Mouse (Mus musculus) right cerebral cortex, postnatal 36 days (tissue): Measurements from ENCODE around the gene Rab7b.

Experiments used
- DNase-seq, 2 experiments: peaks; one replicate each; pipeline ENCODE4 v3.0.0; 2022; ENCODE audit warnings: low spot score in 2 of 2, mixed read lengths in 1 of 2

Rab7b gene

DNA sequence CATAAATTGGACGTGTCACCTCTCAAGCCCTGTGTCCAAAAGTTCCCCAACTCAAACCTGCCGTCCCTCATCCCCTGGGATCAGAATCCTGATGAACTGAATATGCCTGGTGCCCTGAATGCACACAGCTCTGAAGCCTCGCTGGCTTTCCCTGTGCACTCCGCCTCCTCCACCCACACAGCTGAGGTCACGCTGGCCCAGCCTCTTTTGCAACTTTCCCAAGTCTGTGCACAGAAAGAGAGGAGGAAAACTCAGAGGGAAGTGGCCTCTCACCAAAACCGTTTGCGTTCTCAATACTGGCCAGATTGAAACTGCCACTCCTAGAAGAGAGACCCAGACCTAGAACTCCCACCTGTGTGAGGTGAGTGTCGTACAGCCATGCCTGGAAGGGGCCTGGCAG lies at the start of gene Rab7b:
Gene Rab7b (plus strand): TSS at position 221 of the 400 bp plus-strand sequence.
- DNase-seq: no peak

DNA sequence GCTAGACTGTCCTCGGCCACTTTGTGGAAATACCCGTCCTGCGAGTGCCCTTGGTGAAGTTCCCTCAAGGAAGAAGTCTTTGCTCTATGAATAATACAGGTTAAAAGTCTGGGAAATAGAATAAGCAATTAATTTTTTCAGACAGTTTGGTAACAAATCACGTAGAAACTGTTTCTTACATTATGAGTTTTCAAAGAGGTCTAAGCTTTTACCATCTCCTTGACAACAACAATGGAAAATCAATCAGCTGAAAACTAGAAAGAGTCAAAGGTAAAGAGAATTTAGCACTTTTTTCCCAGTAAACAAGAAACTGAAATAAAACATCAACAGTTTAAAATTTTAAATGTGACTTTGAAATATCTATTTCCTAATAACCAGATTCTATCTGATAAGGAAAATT lies 48.4 kb upstream of the Rab7b start:
- DNase-seq: no peak

- no peak for DNase-seq
Measured at GRCm38 (mm10) chr1:131641565-131641964, 46.9 kb upstream of the Rab7b start.

DNA sequence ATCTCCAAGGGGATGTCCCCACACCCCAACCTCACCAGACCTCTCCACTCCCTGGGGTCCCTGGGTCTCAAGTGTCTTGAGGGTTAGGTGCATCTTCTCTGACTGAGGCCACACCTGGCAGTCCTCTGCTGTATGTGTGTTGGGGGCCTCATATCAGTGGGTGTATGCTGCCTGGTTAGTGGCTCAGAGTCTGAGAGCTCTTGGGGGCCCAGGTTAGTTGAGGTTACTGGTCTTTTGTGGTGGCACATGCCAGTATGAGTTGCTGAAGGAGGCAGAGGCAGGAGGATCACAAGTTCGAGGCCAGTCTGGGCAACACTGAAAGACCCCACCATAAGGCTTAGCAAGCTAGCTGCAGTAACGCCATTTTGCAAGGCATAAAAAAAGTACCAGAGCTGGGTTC lies 46.2 kb upstream of the Rab7b start:
- no peak for DNase-seq

DNA sequence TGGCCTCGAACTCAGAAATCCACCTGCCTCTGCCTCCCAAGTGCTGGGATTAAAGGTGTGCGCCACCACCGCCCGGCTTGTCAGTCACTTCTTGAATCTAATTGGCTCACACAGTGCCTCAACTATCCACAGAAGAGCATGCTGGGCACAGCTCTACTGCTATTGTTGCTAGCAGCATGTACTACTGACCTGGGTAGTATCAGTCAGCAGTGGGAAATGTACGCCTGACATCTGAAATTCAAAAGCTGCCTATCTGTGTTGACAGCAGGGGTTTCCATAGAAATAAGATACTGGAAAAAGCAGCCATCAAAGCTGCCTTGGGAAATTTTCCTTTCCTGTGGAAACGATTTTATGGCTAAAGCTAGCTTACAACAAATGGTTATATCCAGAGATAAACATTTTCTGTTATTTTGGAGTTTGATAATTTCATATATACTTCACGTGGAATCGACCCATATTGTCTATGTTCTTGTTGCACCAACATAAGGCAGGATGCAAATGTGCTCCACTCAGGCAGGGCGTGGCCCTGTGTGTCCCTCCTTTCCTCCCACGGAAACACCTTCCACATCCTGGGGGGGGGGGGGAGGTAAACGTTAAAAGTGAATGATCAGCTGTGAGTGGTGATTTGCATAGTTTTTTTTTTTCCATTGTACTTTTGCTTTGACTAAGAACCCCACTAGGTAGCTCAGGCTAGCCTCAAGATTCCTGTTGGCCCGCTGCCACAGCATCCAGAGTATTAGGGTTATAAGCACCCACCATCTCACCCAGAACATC lies 35.6 kb upstream of the Rab7b start:
- DNase-seq: no peak

DNA sequence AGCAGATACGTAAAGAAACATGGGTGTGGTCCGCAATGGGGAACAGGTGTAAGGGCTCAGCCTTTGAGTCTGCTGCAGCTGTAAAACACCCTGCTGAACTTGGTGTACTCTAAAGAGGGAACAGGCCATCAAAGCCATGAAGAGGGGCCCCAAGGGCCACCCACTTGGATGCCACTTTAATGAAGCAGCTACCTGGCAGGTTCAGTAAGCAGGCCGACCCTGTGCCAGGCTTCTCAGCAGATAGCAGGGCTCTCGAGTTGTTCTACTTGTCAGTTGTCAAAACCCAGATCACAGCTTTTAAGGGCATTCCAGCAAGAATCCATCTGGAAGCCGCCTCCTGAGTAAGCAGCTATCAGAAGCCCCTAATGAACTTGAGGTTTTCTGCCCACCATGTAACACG lies 32.9 kb upstream of the Rab7b start:
- DNase-seq: no peak

- peak; percentile 88 to 90 for DNase-seq
Measured at GRCm38 (mm10) chr1:131657945-131658354, 30.5 kb upstream of the Rab7b start.

GRCm38 (mm10) chr1:131659512-131660085 lies 28.9 kb upstream of the Rab7b start:
- no peak for DNase-seq

DNA sequence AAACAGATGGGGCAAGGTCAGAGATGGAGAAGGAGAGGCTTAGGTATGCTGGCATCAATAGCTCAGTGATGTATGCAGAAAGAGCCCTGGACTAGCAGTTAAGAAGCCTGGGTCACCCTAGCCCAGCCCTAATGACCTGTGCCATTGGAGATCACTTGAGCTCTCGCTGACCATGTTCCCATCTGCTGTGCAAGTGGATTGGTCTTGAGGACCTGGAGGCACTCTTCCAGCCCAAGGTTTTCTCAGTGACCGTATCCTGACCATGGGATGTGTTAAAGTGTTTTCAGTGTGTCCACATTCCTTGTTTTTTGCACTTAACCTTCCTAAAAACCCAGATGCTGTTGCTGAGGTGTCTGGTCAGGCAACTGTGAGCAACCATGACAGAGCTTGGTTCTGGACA lies 28.2 kb upstream of the Rab7b start:
- no peak for DNase-seq

DNA sequence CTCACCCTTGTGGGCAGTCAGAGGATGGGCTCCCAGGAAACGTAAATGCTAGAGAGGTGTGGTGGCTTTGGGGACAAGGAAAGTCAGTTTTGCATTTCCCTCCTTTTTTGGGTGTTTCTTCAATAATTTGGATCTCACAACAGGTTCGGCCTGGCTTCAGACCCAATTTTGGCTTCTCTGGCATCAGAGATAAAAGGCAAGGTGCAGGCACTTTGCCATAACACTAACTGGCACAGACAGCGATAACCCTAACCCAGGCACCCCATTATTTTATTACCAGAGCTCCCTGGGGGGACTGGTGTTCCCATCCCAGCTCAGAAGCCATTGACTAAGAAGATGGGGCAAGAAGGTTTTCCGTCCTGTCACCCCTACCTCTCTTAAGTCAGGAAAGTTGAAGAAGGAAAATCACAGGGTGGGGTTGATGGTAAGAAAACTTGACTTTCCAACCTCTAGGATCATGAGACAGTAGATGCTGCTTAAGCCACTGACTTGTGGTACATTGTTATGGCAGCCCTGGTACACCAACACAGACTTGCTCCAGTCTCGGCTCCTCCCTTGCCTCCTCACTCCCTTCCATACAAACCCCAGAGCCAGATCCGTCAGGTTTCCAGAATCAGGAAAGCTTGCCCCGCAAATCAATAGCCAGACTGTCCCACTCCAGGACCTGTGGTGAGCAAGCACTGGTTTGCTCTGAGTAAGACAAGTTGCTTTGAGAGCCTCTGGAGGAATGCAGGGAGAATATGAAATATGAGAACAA lies 27.6 kb upstream of the Rab7b start:
- DNase-seq: no peak

DNA sequence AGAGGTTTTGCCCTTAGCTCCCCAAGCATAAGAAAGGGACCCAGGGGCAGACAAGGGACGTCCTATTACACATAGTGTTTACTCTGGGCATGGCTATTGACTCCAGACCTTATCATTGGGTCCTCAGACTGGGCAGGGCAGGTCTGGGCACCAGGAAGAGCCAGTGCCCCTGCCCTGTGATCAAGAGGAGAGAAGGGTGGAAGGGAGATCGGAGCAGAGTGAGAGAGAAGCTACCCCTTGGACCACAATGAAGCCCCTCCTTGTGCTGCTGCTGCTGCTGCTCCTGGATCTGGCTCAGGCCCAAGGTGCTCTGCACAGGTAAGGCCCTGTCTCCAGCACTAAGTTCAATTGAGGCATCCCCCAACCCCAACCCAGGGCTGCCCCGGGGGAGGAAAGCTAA lies 26.7 kb upstream of the Rab7b start:
- no peak for DNase-seq

DNA sequence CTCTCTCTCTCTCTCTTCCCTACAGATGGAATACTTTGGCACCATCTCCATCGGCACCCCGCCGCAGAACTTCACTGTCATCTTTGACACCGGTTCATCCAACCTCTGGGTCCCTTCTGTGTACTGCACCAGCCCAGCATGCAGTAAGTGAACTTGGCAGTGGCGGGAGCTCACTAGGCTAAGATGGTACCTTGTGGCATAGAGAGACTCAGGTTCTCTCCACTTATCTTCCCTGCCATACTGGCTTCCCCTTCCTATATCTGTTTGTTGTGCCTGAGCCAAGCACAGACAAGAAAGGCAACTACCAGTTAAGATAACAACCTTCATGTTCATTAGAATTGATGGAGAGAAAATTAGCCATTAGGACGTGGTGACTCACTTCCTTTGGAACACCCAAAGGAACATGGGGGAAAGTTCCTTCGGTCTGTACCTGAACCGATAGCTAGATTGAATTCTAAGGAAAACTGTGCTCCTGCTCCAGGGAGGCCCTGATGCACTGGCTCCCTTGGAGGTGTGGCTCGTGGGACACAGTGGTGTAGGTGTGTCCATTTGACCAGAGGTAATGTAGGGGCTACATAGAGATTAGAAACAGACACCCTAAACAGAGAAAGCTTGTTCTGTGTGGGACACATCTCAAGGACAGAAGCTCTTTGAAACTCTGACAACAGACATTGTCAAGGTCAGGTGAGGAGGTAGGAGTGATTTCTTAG lies 25.1 kb upstream of the Rab7b start:
- no peak for DNase-seq

- no peak for DNase-seq
Measured at GRCm38 (mm10) chr1:131664136-131664535, 24.4 kb upstream of the Rab7b start.

GRCm38 (mm10) chr1:131665886-131666285 lies 22.6 kb upstream of the Rab7b start:
- no peak for DNase-seq

GRCm38 (mm10) chr1:131671113-131671512 lies 17.4 kb upstream of the Rab7b start:
- DNase-seq: no peak

- DNase-seq: no peak
Measured at GRCm38 (mm10) chr1:131672361-131672760, 16.1 kb upstream of the Rab7b start.

DNA sequence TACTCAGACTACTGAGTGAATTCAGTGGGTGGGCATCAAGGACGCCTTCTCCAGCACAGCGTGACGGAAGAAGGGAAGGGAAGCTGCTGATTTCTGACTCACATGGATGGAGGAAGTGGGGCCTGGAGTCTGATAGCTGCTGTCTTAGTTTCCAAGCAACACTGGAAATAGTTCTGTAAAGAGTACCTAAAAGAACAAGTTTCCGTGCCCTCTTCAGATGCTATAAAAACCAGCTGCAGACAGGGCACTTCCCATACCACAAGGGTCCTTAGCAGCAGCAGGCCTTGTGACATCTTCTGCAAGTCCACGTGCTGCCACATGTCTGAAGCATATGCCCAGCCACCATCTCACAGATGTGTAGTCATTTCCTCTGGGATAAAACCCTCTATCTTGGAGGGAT lies 8.9 kb upstream of the Rab7b start:
- DNase-seq: no peak

DNA sequence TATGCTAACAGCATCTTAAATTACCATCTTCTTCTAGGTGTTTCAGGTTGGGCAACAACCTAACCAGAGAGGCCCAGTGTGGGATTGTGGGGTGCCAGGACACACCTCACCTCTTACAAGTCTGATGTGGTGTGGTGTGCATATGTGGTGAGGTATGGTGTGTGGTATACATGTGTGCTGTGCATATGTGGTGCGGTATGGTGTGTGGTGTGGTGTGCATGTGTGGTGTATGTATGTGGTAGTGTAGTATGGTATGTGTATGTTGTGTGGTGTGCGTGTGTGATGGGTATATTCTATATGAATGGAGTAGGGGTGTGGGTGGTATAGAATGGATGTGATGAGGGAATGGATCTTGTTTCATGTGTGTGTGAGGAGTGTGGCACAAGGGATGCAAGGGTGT lies 756 bp upstream of the Rab7b start:
- no peak for DNase-seq

DNA sequence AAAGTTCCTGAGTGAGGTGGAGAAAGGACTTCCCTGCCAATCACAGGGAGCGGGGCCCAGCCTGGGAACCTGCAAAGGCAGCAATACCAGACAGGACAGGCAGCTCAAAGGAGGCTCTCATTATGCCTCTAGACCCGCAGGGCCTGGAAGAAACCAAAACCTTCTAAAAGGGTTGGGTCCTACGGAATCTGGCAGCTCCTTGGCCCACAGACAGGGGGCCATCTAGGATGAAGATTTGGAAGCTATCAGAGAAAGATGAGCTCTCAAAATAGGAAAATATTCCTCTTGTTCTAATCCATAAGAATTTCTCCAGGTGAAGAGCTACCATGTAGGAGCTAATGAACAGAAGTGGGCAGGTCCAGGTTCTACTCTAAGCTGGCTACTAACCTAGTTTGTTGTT lies 521 bp downstream of the Rab7b start:
- DNase-seq: no peak

GRCm38 (mm10) chr1:131689899-131690298 lies 1.4 kb downstream of the Rab7b start:
- DNase-seq: no peak

GRCm38 (mm10) chr1:131690435-131690834 lies 1.9 kb downstream of the Rab7b start:
- DNase-seq: no peak

DNA sequence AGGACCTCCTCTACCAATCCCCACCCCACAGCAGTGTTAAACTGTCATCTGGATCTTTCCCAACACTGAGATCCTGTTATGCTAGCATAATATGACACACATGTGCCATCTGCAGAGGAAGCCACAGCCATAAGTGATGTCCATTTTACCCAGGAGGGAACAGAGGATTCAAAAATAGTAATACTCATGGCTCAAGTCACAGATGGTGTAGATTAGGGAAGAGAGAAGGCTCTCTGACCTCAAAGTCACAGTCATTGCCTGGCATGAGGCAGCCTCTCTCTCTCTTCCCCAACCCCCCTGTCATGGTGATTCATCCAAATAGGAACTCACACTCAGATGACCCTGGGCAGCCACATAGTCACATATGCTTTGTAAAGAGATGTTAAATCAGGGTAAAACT lies 2.9 kb downstream of the Rab7b start:
- DNase-seq: no peak
